Mouse (Mus musculus) T-helper 2 cell (primary cell): ENCODE data around the gene Shroom3.

ENCODE experiments used
- in situ Hi-C: fragments of 300-600 bp; cut with MboI, MseI; formaldehyde crosslinking; loops from one replicate; pipeline ENCODE4 v1.15.1; 2025; ENCODE audit warnings: high pct_unique_total_duplicates

Shroom3 gene

DNA sequence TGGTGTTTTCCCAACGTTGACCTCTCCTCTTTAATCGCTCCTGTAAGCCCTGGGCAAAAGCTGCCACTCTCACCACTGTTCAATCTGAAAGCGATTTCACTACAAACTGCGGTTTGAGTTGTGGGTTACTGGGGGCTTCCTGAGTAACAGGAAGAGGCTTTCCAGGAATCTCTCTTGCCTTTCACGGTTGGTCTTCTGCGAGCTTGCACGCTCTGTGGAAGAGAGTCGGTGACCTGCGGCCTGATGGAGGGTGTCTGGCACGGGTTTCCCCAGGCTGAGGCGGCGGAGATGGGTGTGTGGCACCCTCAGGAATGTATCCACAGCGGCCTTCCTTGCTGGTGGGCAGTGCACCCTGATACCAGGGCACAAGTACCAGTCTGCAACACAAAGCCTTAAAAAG is 281.5 kb downstream of the Shroom3 start:
- in situ Hi-C loops: no loop called here

DNA sequence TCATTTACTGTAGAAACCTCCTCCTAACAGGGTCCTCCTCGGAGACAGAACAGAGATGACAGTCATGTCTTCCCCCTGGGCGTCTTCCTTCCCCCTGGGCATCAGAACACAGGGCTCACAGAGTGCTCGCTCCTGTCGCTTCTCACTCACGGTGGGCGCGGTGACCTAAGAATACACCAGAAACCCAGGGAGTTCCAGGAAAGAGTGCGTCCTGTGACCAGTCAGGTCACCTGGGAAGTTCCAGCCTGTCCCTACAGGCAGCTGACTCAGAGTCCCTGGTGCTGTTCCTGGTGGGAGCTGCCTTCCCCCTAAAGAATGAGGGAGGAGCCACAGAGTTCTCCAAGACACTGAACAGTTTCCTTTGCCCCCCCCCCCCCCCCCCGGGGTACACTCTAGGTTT is 283.9 kb downstream of the Shroom3 start:
- in situ Hi-C loops: no loop called here

- in situ Hi-C loops: no loop called here
Observed at GRCm38 (mm10) chr5:92967906-92968305, 284.7 kb downstream of the Shroom3 start.

GRCm38 (mm10) chr5:92969443-92969842 is 286.2 kb downstream of the Shroom3 start:
- in situ Hi-C loops: no loop called here

- in situ Hi-C loops: no loop called here
Observed at GRCm38 (mm10) chr5:92969926-92970325, 286.7 kb downstream of the Shroom3 start.

DNA sequence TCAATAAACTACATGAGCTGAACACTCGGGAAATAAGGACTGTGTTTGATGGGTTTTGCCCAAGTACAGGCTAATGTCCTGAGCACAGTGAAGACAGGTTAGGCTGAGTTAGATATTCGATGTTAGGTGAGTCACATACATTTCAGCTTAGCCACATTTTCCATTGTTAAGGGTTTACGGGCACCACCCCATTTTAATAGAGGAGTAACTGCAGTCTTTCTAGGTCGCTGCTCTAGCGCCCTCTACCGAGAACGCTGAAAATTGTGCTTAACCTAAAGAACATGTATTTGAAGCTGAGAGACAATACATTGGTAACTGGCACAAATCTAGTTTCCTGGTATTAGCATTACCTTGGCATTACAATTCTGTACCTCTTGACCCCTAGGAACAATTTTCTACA is 287.2 kb downstream of the Shroom3 start:
- in situ Hi-C loops: no loop called here

GRCm38 (mm10) chr5:92980393-92980792 is 297.2 kb downstream of the Shroom3 start:
- in situ Hi-C loops: no loop called here

GRCm38 (mm10) chr5:92980862-92981261 is 297.6 kb downstream of the Shroom3 start:
- in situ Hi-C loops: no loop called here

- in situ Hi-C loops: no loop called here
Observed at GRCm38 (mm10) chr5:92982673-92983072, 299.4 kb downstream of the Shroom3 start.

DNA sequence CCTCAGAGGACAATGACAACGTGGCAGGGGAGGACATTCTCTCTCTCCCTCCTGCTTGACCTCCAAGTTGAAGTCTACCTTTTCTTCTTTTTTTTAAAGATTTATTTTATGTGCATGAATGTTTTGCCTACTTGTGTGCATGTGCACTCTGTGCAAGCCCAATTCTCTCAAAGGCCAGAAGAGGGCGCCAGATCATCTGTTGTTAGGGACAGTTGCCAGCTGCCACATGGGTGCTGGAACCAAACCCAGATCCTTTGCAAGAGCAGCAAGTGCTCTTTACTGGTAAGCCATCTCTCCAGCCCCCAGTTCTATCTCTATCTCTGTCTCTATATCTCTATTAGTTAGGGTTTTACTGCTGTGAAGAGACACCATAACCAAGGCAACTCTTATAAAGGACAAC is 300.7 kb downstream of the Shroom3 start:
- in situ Hi-C loops: no loop called here

DNA sequence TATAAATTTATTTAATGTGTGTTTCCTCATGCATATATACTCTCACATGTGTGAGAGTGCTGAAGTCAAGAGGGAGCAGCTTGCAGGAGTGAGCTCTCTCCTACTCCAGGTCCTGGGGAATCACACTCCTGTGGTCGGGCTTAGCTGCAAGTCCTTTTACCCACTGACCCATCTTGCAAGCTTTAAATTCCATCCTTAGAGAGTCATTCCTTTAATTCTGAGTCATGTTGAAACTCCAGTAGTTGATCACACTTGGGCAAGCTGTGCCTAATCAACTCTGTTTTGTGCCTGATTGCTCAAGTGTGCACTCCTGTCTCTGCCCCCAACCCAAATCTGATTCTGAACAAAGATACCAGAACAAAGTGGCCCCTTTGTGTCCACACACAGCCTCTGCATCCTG is 301.5 kb downstream of the Shroom3 start:
- in situ Hi-C loops: no loop called here

GRCm38 (mm10) chr5:92985391-92985790 is 302.2 kb downstream of the Shroom3 start:
- in situ Hi-C loops: no loop called here

GRCm38 (mm10) chr5:92986651-92987610 is 303.7 kb downstream of the Shroom3 start:
- in situ Hi-C loops: no loop called here

DNA sequence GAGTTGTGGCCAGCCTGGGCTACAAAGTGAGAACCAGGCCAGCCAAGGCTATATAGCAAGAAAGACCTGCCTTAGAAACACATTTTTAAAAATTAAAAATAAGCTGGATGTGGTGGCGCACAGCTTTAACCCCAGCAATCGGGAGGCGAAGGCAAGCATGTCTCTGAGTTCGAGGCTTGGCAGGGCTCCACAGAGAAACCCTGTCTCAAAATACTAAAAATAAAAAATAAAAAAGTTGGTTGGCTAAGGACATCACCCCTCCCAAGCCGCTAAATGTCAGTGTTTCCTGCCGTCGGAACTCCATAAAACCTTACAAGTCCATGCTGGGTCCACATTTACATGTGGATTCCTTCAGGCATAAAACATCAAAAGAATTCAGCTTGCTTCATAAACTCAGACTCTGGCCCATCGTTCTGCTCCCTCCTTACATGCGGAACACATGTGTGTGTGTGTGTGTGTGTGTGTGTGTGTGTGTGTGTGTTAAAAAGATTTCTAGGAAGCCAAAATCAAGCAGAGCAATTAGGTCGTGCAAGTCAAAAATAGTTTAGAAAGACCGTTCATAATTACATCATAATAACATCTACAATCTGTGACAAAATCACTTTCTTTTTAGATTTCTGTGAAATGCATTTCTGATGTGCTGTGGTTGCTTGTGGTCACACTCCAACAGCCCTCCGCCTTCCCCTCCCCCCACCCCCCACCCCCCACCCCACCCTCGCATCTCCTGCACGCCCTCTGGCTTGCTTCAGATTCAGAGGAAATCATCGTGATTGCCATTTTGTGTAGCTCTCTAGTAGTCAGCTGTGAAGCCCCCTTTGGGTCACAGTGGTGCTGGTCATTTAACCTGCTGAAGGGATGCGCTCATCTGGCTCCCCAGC is 304.9 kb downstream of the Shroom3 start:
- in situ Hi-C loops: no loop called here

- in situ Hi-C loops: no loop called here
Observed at GRCm38 (mm10) chr5:92988769-92989356, 305.6 kb downstream of the Shroom3 start.

DNA sequence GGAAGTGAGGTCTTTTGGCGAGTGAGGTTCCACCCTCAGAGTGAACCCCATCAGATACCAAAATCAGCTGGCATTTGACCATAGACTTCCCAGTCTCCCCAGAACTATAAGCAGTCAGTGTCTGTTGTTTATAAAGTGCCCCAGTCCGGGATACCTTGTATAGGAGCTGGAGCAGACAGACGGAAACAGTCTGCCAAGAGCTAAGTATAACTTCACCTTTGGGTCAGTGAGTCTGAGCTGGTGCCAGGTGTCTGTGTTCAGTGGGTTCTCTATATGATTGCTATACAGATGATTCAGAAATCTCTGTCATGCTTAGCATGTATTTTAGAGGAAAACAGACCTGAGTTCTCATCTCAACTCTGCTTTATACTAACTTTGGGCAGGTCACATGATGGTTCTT is 308.9 kb downstream of the Shroom3 start:
- in situ Hi-C loops: no loop called here

DNA sequence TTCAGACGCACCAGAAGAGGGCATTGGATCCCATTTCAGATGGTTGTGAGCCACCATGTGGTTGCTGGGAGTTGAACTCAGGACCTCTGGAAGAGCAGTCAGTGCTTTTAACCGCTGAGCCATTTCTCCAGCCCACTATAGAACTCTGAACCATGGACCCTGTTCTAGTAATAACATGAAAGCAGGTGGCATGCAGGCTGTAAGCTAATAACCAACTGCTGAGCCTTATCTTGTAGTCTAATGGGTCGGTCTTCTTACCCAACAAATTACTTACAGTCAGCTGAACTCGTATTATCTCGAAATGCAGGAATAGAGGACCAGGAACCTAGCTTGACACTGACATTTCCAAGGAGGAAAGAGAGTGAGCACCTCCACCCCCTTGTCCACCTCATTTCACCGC is 311.1 kb downstream of the Shroom3 start:
- in situ Hi-C loops: no loop called here

- in situ Hi-C loops: no loop called here
Observed at GRCm38 (mm10) chr5:92994861-92995260, 311.6 kb downstream of the Shroom3 start.

GRCm38 (mm10) chr5:92997428-92998120 is 314.3 kb downstream of the Shroom3 start:
- in situ Hi-C loops: no loop called here

- in situ Hi-C loops: no loop called here
Observed at GRCm38 (mm10) chr5:92998494-92999016, 315.3 kb downstream of the Shroom3 start.

DNA sequence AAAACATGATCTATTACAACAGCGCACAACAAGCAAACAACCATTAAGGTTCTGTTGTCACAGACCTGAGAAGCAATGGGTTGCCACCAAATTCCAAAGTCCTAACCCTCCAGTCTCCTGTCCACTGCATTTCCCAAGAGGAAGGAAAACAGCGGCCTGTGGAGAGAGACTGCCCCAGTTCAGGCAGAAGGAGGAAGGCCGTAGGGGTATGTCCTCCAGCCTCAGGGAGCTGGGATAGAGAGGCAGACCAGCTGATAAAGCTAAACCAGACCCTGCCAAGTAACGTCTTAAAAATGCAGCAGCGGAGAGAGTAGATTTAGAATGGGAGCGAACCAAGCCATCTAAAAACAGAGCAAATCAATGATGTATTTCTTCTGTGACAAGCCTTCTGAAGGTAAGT is 316.8 kb downstream of the Shroom3 start:
- in situ Hi-C loops: no loop called here
